Mouse (Mus musculus): ENCODE measurements at regions not wholly inside any gene's neighbourhood (a gene's known extent, or its start where the extent isn't known, plus 50 kb on each side); places are given as distances from the start of the nearest gene placed in this dataset.
"Not testable (repeated sequence)": the region's sequence is repeated elsewhere in the genome, so short reads cannot be mapped to it uniquely, and the experiment has no call there.

GRCm38 (mm10) chr19:54151766-54152165 lies 107.8 kb downstream of the Adra2a start:
- WGBS: 93% methylated on average over 1 of the region's 1 CpGs
- H3K4me1 ChIP-seq; H3K9me3 ChIP-seq; H3K36me3 ChIP-seq; H3K27me3 ChIP-seq (replicated peaks); H3K9ac ChIP-seq; H3K27ac ChIP-seq; H3K4me2 ChIP-seq (replicated peaks); ATAC-seq (ENCODE audit: low FRiP score, low read depth); H3K4me3 ChIP-seq: not testable (repeated sequence)

- Histone ChIP-seq H3K4me1 (no peaks in the 10 kb centered on the region), H3K9me3 (no peaks in the 10 kb centered on the region), H3K27me3 (replicated peaks) (no peaks in the 10 kb centered on the region), H3K27ac (no peak overlapping the region), H3K9ac (no peak overlapping the region), H3K36me3 (no peaks in the 10 kb centered on the region), H3K4me3 (no peak overlapping the region), H3K4me2 (replicated peaks) (no peak overlapping the region)
- WGBS: 80% methylated on average over 4 of the region's 4 CpGs
- no peak for ATAC-seq (ENCODE audit: low FRiP score, low read depth)
Measured at GRCm38 (mm10) chr19:54154400-54154799, 110.4 kb downstream of the Adra2a start.

- no peak overlapping the region for H3K4me2 ChIP-seq (replicated peaks)
- H3K27ac ChIP-seq: no peak overlapping the region
- H3K4me3 ChIP-seq: no peak overlapping the region
- no peaks in the 10 kb centered on the region for H3K36me3 ChIP-seq
- 58% methylated on average over 2 of the region's 2 CpGs for WGBS
- ATAC-seq (ENCODE audit: low FRiP score, low read depth): no peak
- H3K27me3 ChIP-seq (replicated peaks): no peaks in the 10 kb centered on the region
- no peak overlapping the region for H3K9ac ChIP-seq
- H3K4me1 ChIP-seq: 0 out of 2 replicates have a peak, but pooled peaks cover 4% of the 10 kb centered on the region
- H3K9me3 ChIP-seq: no peaks in the 10 kb centered on the region
Measured at GRCm38 (mm10) chr19:54170361-54170760, 126.4 kb downstream of the Adra2a start.

GRCm38 (mm10) chr19:54174090-54175055 lies 130.4 kb downstream of the Adra2a start:
- ATAC-seq (ENCODE audit: low FRiP score, low read depth): no peak

GRCm38 (mm10) chr19:54175766-54176165 lies 131.8 kb downstream of the Adra2a start:
- Histone ChIP-seq H3K4me3 (no peak overlapping the region), H3K4me1 (0 out of 2 replicates have a peak, but pooled peaks cover 3% of the 10 kb centered on the region), H3K4me2 (replicated peaks) (no peak overlapping the region), H3K27me3 (replicated peaks) (no peaks in the 10 kb centered on the region), H3K36me3 (no peaks in the 10 kb centered on the region), H3K9me3 (no peaks in the 10 kb centered on the region), H3K9ac (no peak overlapping the region), H3K27ac (no peak overlapping the region)
- WGBS: 52% methylated on average over 7 of the region's 7 CpGs
- ATAC-seq (ENCODE audit: low FRiP score, low read depth): no peak

More at GRCm38 (mm10) chr19:54174090-54175055, 130.4 kb downstream of the Adra2a start:
- Histone ChIP-seq H3K9me3 (no peaks in the 10 kb centered on the region), H3K4me2 (replicated peaks) (no peak overlapping the region), H3K36me3 (no peaks in the 10 kb centered on the region), H3K27ac (no peak overlapping the region), H3K4me3 (no peak overlapping the region), H3K27me3 (replicated peaks) (no peaks in the 10 kb centered on the region), H3K9ac (no peak overlapping the region), H3K4me1 (0 out of 2 replicates have a peak, but pooled peaks cover 4% of the 10 kb centered on the region)
- WGBS: 87% methylated on average over 14 of the region's 14 CpGs

- Histone ChIP-seq H3K4me3 (no peak overlapping the region), H3K27me3 (replicated peaks) (no peaks in the 10 kb centered on the region), H3K9me3 (no peaks in the 10 kb centered on the region), H3K9ac (no peak overlapping the region), H3K36me3 (no peaks in the 10 kb centered on the region), H3K27ac (no peak overlapping the region), H3K4me1 (no peaks in the 10 kb centered on the region), H3K4me2 (replicated peaks) (no peak overlapping the region)
- ATAC-seq (ENCODE audit: low FRiP score, low read depth): no peak
- WGBS: 83% methylated on average over 6 of the region's 6 CpGs
Measured at GRCm38 (mm10) chr19:54177491-54177890, 133.5 kb downstream of the Adra2a start.

GRCm38 (mm10) chr19:54200407-54200806 lies 156.5 kb downstream of the Adra2a start:
- no peaks in the 10 kb centered on the region for H3K27me3 ChIP-seq (replicated peaks)
- H3K9me3 ChIP-seq: no peaks in the 10 kb centered on the region
- WGBS: 83% methylated on average over 6 of the region's 6 CpGs
- H3K4me1 ChIP-seq: no peaks in the 10 kb centered on the region
- ATAC-seq (ENCODE audit: low FRiP score, low read depth): no peak
- H3K4me3 ChIP-seq: no peak overlapping the region
- no peaks in the 10 kb centered on the region for H3K36me3 ChIP-seq
- no peak overlapping the region for H3K9ac ChIP-seq
- no peak overlapping the region for H3K4me2 ChIP-seq (replicated peaks)
- no peak overlapping the region for H3K27ac ChIP-seq

GRCm38 (mm10) chr19:54202456-54202855 lies 158.5 kb downstream of the Adra2a start:
- Histone ChIP-seq H3K9me3 (no peaks in the 10 kb centered on the region), H3K4me3 (no peak overlapping the region), H3K36me3 (no peaks in the 10 kb centered on the region), H3K27ac (no peak overlapping the region), H3K9ac (no peak overlapping the region), H3K27me3 (replicated peaks) (no peaks in the 10 kb centered on the region), H3K4me1 (no peaks in the 10 kb centered on the region), H3K4me2 (replicated peaks) (no peak overlapping the region)
- no peak for ATAC-seq (ENCODE audit: low FRiP score, low read depth)
- 82% methylated on average over 6 of the region's 6 CpGs for WGBS

GRCm38 (mm10) chr19:54206819-54207218 lies 162.9 kb downstream of the Adra2a start:
- Histone ChIP-seq H3K27me3 (replicated peaks) (no peaks in the 10 kb centered on the region), H3K4me2 (replicated peaks) (no peak overlapping the region), H3K4me3 (no peak overlapping the region), H3K27ac (no peak overlapping the region), H3K4me1 (no peaks in the 10 kb centered on the region), H3K9ac (no peak overlapping the region), H3K9me3 (no peaks in the 10 kb centered on the region), H3K36me3 (no peaks in the 10 kb centered on the region)
- ATAC-seq (ENCODE audit: low FRiP score, low read depth): no peak
- WGBS: 81% methylated on average over 6 of the region's 6 CpGs

GRCm38 (mm10) chr19:54212169-54212568 lies 168.2 kb downstream of the Adra2a start:
- no peaks in the 10 kb centered on the region for H3K4me1 ChIP-seq
- ATAC-seq (ENCODE audit: low FRiP score, low read depth): no peak
- no peak overlapping the region for H3K9ac ChIP-seq
- H3K27me3 ChIP-seq (replicated peaks): no peaks in the 10 kb centered on the region
- H3K9me3 ChIP-seq: no peaks in the 10 kb centered on the region
- H3K27ac ChIP-seq: no peak overlapping the region
- WGBS: 81% methylated on average over 7 of the region's 7 CpGs
- no peak overlapping the region for H3K4me2 ChIP-seq (replicated peaks)
- H3K4me3 ChIP-seq: no peak overlapping the region
- H3K36me3 ChIP-seq: no peaks in the 10 kb centered on the region

- Histone ChIP-seq H3K4me2 (replicated peaks) (no peak overlapping the region), H3K36me3 (no peaks in the 10 kb centered on the region), H3K4me1 (peaks cover 6% of the 10 kb centered on the region; the same call in 1 of the 2 replicates), H3K9ac (no peak overlapping the region), H3K4me3 (no peak overlapping the region), H3K27me3 (replicated peaks) (no peaks in the 10 kb centered on the region), H3K27ac (no peak overlapping the region), H3K9me3 (no peaks in the 10 kb centered on the region)
- 54% methylated on average over 6 of the region's 6 CpGs for WGBS
- no peak for ATAC-seq (ENCODE audit: low FRiP score, low read depth)
Measured at GRCm38 (mm10) chr19:54244176-54244575, 200.2 kb downstream of the Adra2a start.

GRCm38 (mm10) chr19:54248256-54248936 lies 204.4 kb downstream of the Adra2a start:
- 27% methylated on average over 6 of the region's 6 CpGs for WGBS
- Histone ChIP-seq H3K27me3 (replicated peaks) (no peaks in the 10 kb centered on the region), H3K9ac (no peak overlapping the region), H3K4me3 (no peak overlapping the region), H3K4me2 (replicated peaks) (no peak overlapping the region), H3K27ac (no peak overlapping the region), H3K9me3 (no peaks in the 10 kb centered on the region), H3K4me1 (peaks cover 6% of the 10 kb centered on the region; the same call in 1 of the 2 replicates), H3K36me3 (no peaks in the 10 kb centered on the region)
- no peak for ATAC-seq (ENCODE audit: low FRiP score, low read depth)
